Mouse (Mus musculus) CH12.LX (cell line): ENCODE measurements at regions not wholly inside any gene's neighbourhood (a gene's known extent, or its start where the extent isn't known, plus 50 kb on each side); places are given as distances from the start of the nearest gene placed in this dataset.

Experiments
- DNase-seq: peaks from one replicate; pipeline ENCODE4 v3.0.0-alpha.2; 2013; ENCODE audit errors: extremely low read depth
- H3K27ac ChIP-seq: 2 replicates; pipeline ENCODE4 v1.5.1; 2012; ENCODE audit warnings: low read depth, mild to moderate bottlenecking, control low read depth, moderate library complexity; ENCODE audit not compliant: insufficient read depth
- H3K27me3 ChIP-seq: replicated peaks from 2 replicates; pipeline ENCODE3; 2012; ENCODE audit warnings: inconsistent platforms
- H3K36me3 ChIP-seq, 2 experiments: replicated peaks in 1 of 2; 2 replicates each; pipeline versions ENCODE3 to v1.6.1; 2012; ENCODE audit warnings: inconsistent platforms in 1 of 2, low read length in 1 of 2, mild to moderate bottlenecking in 1 of 2, mixed read lengths in 1 of 2, moderate library complexity in 1 of 2; ENCODE audit not compliant: control insufficient read depth in 1 of 2, insufficient read depth in 1 of 2
- H3K4me1 ChIP-seq, 2 experiments: 2 replicates each; pipeline ENCODE4 v1.6.1; 2012; ENCODE audit warnings: inconsistent platforms in 1 of 2, moderate library complexity in 1 of 2; ENCODE audit not compliant: insufficient read depth in 2 of 2, control insufficient read depth in 1 of 2
- H3K4me2 ChIP-seq: 2 replicates; pipeline ENCODE4 v1.6.1; 2012; ENCODE audit warnings: low read depth, mild to moderate bottlenecking, control low read depth; ENCODE audit not compliant: poor library complexity, insufficient read depth, severe bottlenecking
- H3K4me3 ChIP-seq, 3 experiments: fragments of 150-350 bp in 1 of 3; sonication (generic) in 1 of 3; replicated peaks in 1 of 3; 2 replicates each; pipeline versions ENCODE3 to v1.5.1; 2011 to 2012; ENCODE audit warnings: low read depth in 2 of 3, low read length in 2 of 3, mild to moderate bottlenecking in 2 of 3, moderate library complexity in 2 of 3, control low read depth in 1 of 3, improper control_type of control experiment in 1 of 3, inconsistent platforms in 1 of 3, mixed read lengths in 1 of 3; ENCODE audit not compliant: poor library complexity in 1 of 3
- H3K79me2 ChIP-seq: replicated peaks from 2 replicates; pipeline ENCODE4 v1.6.1; 2012; ENCODE audit warnings: mild to moderate bottlenecking, moderate library complexity; ENCODE audit not compliant: control insufficient read depth, poor library complexity, insufficient read depth, severe bottlenecking; ENCODE audit errors: extremely low read depth
- H3K9ac ChIP-seq: 2 replicates; pipeline ENCODE4 v1.6.1; 2012; ENCODE audit warnings: low read depth, mild to moderate bottlenecking, control low read depth, moderate library complexity; ENCODE audit not compliant: insufficient read depth
- H3K9me3 ChIP-seq: replicated peaks from 2 replicates; pipeline ENCODE3; 2012; ENCODE audit warnings: low read length, inconsistent platforms, mixed read lengths
- BHLHE40 ChIP-seq: IDR thresholded peaks from 2 replicates; pipeline ENCODE4 v1.6.1; 2011; ENCODE audit warnings: mild to moderate bottlenecking, low read depth, low read length, improper control_type of control experiment
- CHD1 ChIP-seq: IDR thresholded peaks from 2 replicates; pipeline ENCODE4 v1.6.1; 2012; ENCODE audit warnings: low read depth, low read length, improper control_type of control experiment, inconsistent platforms
- CHD2 ChIP-seq: IDR thresholded peaks from 2 replicates; pipeline ENCODE4 v1.6.1; 2011; ENCODE audit warnings: low read length, improper control_type of control experiment
- CTCF ChIP-seq, 2 experiments: IDR thresholded peaks in 1 of 2; conservative IDR thresholded peaks in 1 of 2; 2 replicates each; pipeline ENCODE4 v1.5.1; 2011 to 2012; ENCODE audit warnings: low read depth in 2 of 2, low read length in 2 of 2, improper control_type of control experiment in 1 of 2, inconsistent platforms in 1 of 2, mild to moderate bottlenecking in 1 of 2, moderate library complexity in 1 of 2
- E2F4 ChIP-seq: IDR thresholded peaks from 2 replicates; pipeline ENCODE4 v1.6.1; 2011; ENCODE audit warnings: low read depth, low read length, improper control_type of control experiment; ENCODE audit not compliant: insufficient replicate concordance
- ELF1 ChIP-seq: IDR thresholded peaks from 2 replicates; pipeline ENCODE4 v1.6.1; 2014; ENCODE audit warnings: low read depth, mild to moderate bottlenecking, inconsistent platforms, low read length, improper control_type of control experiment
- JUN ChIP-seq: IDR thresholded peaks from 2 replicates; pipeline ENCODE4 v1.6.1; 2011; ENCODE audit warnings: low read depth, mild to moderate bottlenecking, low read length, improper control_type of control experiment, moderate library complexity; ENCODE audit not compliant: insufficient read depth
- JUND ChIP-seq: conservative IDR thresholded peaks from 2 replicates; pipeline ENCODE4 v1.6.1; 2011; ENCODE audit warnings: low read depth, low read length, improper control_type of control experiment
- KAT2A ChIP-seq: IDR thresholded peaks from 2 replicates; pipeline ENCODE4 v1.6.1; 2012; ENCODE audit warnings: low read length, improper control_type of control experiment, inconsistent platforms; ENCODE audit not compliant: insufficient replicate concordance
- MAFK ChIP-seq: IDR thresholded peaks from 2 replicates; pipeline ENCODE4 v1.6.1; 2011; ENCODE audit warnings: low read length, improper control_type of control experiment; ENCODE audit not compliant: insufficient replicate concordance
- MXI1 ChIP-seq: IDR thresholded peaks from 2 replicates; pipeline ENCODE4 v1.6.1; 2011; ENCODE audit warnings: mild to moderate bottlenecking, low read depth, low read length, improper control_type of control experiment
- NELFE ChIP-seq: IDR thresholded peaks from 2 replicates; pipeline ENCODE4 v1.6.1; 2011; ENCODE audit warnings: low read depth, low read length, improper control_type of control experiment
- PAX5 ChIP-seq: IDR thresholded peaks from 2 replicates; pipeline ENCODE4 v1.6.1; 2012; ENCODE audit warnings: low read length, inconsistent platforms, mixed read lengths
- POLR2A ChIP-seq: IDR thresholded peaks from 2 replicates; pipeline ENCODE4 v1.6.1; 2011; ENCODE audit warnings: low read depth, mild to moderate bottlenecking, improper control_type of control experiment, low read length
- POLR2AphosphoS2 ChIP-seq: IDR thresholded peaks from 2 replicates; pipeline ENCODE4 v1.6.1; 2011; ENCODE audit warnings: low read depth, low read length, improper control_type of control experiment
- RAD21 ChIP-seq: IDR thresholded peaks from 2 replicates; pipeline ENCODE4 v1.6.1; 2011; ENCODE audit warnings: low read depth, mild to moderate bottlenecking, low read length, improper control_type of control experiment, moderate library complexity
- RCOR1 ChIP-seq: conservative IDR thresholded peaks from 2 replicates; pipeline ENCODE4 v1.6.1; 2012; ENCODE audit warnings: low read depth, mild to moderate bottlenecking, inconsistent platforms, low read length, improper control_type of control experiment
- SIN3A ChIP-seq: IDR thresholded peaks from 2 replicates; pipeline ENCODE4 v1.6.1; 2012; ENCODE audit warnings: low read length, improper control_type of control experiment, inconsistent platforms
- UBTF ChIP-seq: IDR thresholded peaks from 2 replicates; pipeline ENCODE4 v1.6.1; 2012; ENCODE audit warnings: low read depth, mild to moderate bottlenecking, inconsistent platforms, low read length, improper control_type of control experiment, moderate library complexity
- USF1 ChIP-seq: IDR thresholded peaks from 2 replicates; pipeline ENCODE4 v1.6.1; 2014; ENCODE audit warnings: low read depth, mild to moderate bottlenecking, inconsistent platforms, low read length, improper control_type of control experiment
- ZC3H11A ChIP-seq: IDR thresholded peaks from 2 replicates; pipeline ENCODE4 v1.6.1; 2012; ENCODE audit warnings: low read depth, mild to moderate bottlenecking, inconsistent platforms, low read length, improper control_type of control experiment
- ZKSCAN1 ChIP-seq: IDR thresholded peaks from 2 replicates; pipeline ENCODE4 v1.6.1; 2012; ENCODE audit warnings: low read depth, inconsistent platforms, low read length, improper control_type of control experiment, borderline replicate concordance
- ZMIZ1 ChIP-seq: IDR thresholded peaks from 2 replicates; pipeline ENCODE4 v1.6.1; 2012; ENCODE audit warnings: low read depth, mild to moderate bottlenecking, inconsistent platforms, low read length, improper control_type of control experiment
- dilution Hi-C: fragments of 300-500 bp; cut with MboI; formaldehyde crosslinking; loops from 2 replicates; pipeline ENCODE4 v1.14.3; 2020; ENCODE audit warnings: low sequenced_read_pairs; ENCODE audit not compliant: extremely low pct_unique_long_range_greater_than_20kb, extremely low pct_ligation_motif_present
- in situ Hi-C: fragments of 300-500 bp; cut with MboI; formaldehyde crosslinking; loops from 3 replicates; pipeline ENCODE4 v1.14.3; 2019; ENCODE audit warnings: low sequenced_read_pairs, low pct_ligation_motif_present, low pct_unique_long_range_greater_than_20kb, mixed read lengths

DNA sequence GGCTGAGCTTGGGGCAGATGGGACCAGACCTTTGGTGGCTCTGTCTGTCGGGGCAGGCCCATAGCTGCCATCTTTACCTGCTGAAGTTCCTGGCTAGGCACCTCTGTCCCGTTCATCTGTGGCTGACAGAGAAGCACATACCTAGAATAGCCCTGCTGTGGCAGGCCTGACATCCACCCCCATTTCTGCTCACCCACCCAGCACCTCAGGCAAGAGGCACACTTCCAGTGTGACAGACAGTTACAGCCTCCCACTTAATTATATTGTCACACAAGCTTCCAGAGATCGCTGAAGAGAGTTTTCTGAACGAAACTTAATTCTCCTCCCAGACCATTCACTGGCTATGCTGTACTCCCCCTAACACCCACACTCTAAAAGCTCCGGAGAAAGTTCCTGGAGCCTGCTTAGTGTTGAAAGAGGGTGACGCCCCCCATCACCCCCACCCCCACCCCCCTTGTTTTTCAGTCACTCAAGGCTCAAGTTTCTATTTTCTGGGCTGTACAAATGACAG, 184.9 kb upstream of the Six2 start:
- peaks cover 9 to 16% of the 10 kb centered on the region in 2 experiments; a peak in 3 of 4 replicates for H3K4me1 ChIP-seq
- in situ Hi-C loops, result no loop called here
- TF ChIP-seq ZMIZ1, result no peak
- no peak for TF ChIP-seq SIN3A
- TF ChIP-seq USF1, result no peak
- TF ChIP-seq ZC3H11A, result no peak
- TF ChIP-seq E2F4, result no peak
- TF ChIP-seq CHD1, result no peak
- TF ChIP-seq JUND, result no peak
- no peak for TF ChIP-seq BHLHE40
- no peak for TF ChIP-seq KAT2A
- TF ChIP-seq UBTF, result no peak
- TF ChIP-seq MXI1, result no peak
- TF ChIP-seq POLR2AphosphoS2, result no peak
- no peak for TF ChIP-seq ZKSCAN1
- no peak for TF ChIP-seq ELF1
- TF ChIP-seq CHD2, result no peak
- no peak for TF ChIP-seq PAX5
- TF ChIP-seq MAFK, result no peak
- no peak for TF ChIP-seq CTCF (conservative IDR thresholded peaks at IDR 0.05 in 1 of 2, IDR thresholded peaks at IDR 0.05 in 1 of 2; ENCODE audit: low read depth in 2 of 2, low read length in 2 of 2)
- TF ChIP-seq NELFE, result no peak
- no peak for TF ChIP-seq RCOR1
- H3K36me3 ChIP-seq, result no peaks in the 10 kb centered on the region
- no peaks in the 10 kb centered on the region for H3K9me3 ChIP-seq
- no peaks in the 10 kb centered on the region for H3K27me3 ChIP-seq
- dilution Hi-C loops, result no loop called here
- H3K9ac ChIP-seq, result no peak overlapping the region
- H3K79me2 ChIP-seq, result no peaks in the 10 kb centered on the region
- H3K27ac ChIP-seq, result no peak overlapping the region
- H3K4me2 ChIP-seq, result no peak overlapping the region
- DNase-seq, result no peak
- H3K4me3 ChIP-seq, result no peak overlapping the region

DNA sequence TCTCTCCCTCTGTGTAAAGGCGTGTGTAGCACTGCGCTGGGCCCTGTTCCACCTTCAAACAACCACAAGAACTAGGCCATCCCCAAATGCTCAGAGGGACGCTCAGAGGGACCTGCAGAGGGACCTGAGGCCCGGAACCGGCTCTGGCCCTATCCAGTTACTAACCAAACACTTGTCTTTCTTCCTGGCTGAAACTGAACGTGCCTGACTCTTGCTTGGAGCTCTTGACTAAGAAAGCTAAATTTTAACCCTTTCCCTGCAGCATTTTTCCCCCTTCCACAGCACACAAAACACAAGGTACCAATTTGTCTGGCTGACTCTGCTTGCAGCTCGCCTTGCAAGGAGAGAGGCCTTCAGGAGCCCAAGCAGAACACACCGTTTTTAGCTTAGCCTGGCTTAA, 182.3 kb upstream of the Six2 start:
- dilution Hi-C loops, result no loop called here
- Histone ChIP-seq H3K79me2 (no peaks in the 10 kb centered on the region), H3K27ac (no peak overlapping the region), H3K9me3 (no peaks in the 10 kb centered on the region), H3K4me2 (no peak overlapping the region), H3K27me3 (no peaks in the 10 kb centered on the region), H3K9ac (no peak overlapping the region), H3K4me1 (peaks cover 8 to 10% of the 10 kb centered on the region in 2 experiments; a peak in 3 of 4 replicates), H3K36me3 (no peaks in the 10 kb centered on the region), H3K4me3 (no peak overlapping the region)
- no peak for TF ChIP-seq POLR2A
- no peak for TF ChIP-seq NELFE
- TF ChIP-seq JUN, result no peak
- no peak for TF ChIP-seq ZC3H11A
- TF ChIP-seq ZMIZ1, result no peak
- TF ChIP-seq E2F4, result no peak
- no peak for TF ChIP-seq MXI1
- TF ChIP-seq JUND, result no peak
- no peak for TF ChIP-seq ZKSCAN1
- no peak for TF ChIP-seq RAD21
- in situ Hi-C loops, result no loop called here
- DNase-seq, result no peak
